Comparison of ENCODE assay signal across 1 mouse cellular context in the genomic region with DNA sequence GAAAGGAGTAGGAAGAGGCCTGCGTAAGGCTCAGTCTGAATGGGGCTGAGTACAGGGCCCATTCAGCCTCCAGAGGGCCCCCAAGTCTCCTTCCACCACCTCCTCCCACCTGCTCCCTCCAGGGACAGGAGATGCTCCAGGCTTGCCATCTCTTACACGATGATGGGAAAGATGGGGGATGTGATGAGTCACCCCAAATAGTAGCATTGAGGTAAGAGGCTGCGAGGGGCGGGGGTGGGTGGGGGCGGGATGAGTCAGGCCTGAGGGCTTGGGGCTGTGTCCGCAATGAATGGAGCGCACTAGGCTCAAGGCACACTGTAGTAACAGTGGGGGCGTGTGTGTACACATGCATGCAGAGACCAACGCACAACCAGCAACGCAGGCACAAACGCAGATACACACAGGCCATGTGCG.
TF ChIP-seq lines count a peak whose summit lies in the region.

No protein-coding gene starts in this region.

TF ChIP-seq in myocyte, 11 proteins besides CTCF, POLR2A, EP300 and RAD21 (continued from another document):
- TF ChIP-seq MYOG (IDR thresholded peaks at IDR 0.05; ENCODE audit: control insufficient read depth in 1 of 3, insufficient read depth in 1 of 3, insufficient read length in 2 of 3, low read depth in 2 of 3) (peak in 1 of 3 experiments; percentile 5), SRF (IDR thresholded peaks at IDR 0.05; ENCODE audit: control insufficient read depth, insufficient read length, low read depth) (no peak), TCF3 (IDR thresholded peaks at IDR 0.05; ENCODE audit: insufficient read length, low read depth) (no peak)
